Comparison of ENCODE assay signal across 36 mouse cellular contexts in genomic region chr16:25846611-25847010, GRCm38 (mm10).
"Had no signal": no experiment of that assay in that cellular context is flagged by ENCODE, and none has a peak within 500 bp of the region (broad histone marks: within the 10 kb centered on the region; RNA-seq: fewer than 3 reads in every experiment).

No protein-coding gene starts in this region.

- H3K36me3 ChIP-seq: heart, embryonic 10.5 days; heart, embryonic 12.5 days; heart, embryonic 13.5 days; heart, embryonic 15.5 days; hindbrain, embryonic 10.5 days; hindbrain, embryonic 12.5 days; hindbrain, embryonic 13.5 days; hindbrain, embryonic 15.5 days; intestine, embryonic 15.5 days; kidney, embryonic 15.5 days had no signal

- H3K9me3 ChIP-seq: heart, embryonic 10.5 days; heart, embryonic 12.5 days; heart, embryonic 13.5 days; heart, embryonic 15.5 days; hindbrain, embryonic 10.5 days; hindbrain, embryonic 12.5 days; hindbrain, embryonic 13.5 days; hindbrain, embryonic 15.5 days; intestine, embryonic 15.5 days; kidney, embryonic 15.5 days had no signal

- H3K4me1 ChIP-seq: heart, embryonic 10.5 days; heart, embryonic 12.5 days; heart, embryonic 13.5 days; heart, embryonic 15.5 days; hindbrain, embryonic 10.5 days; hindbrain, embryonic 12.5 days; hindbrain, embryonic 13.5 days; hindbrain, embryonic 15.5 days; intestine, embryonic 15.5 days; kidney, embryonic 15.5 days had no signal

- H3K9ac ChIP-seq: heart, embryonic 12.5 days; heart, embryonic 13.5 days; heart, embryonic 15.5 days; hindbrain, embryonic 12.5 days; hindbrain, embryonic 13.5 days; hindbrain, embryonic 14.5 days; hindbrain, embryonic 15.5 days; intestine, embryonic 15.5 days; kidney, embryonic 15.5 days had no signal

- H3K27me3 ChIP-seq: heart, embryonic 12.5 days; heart, embryonic 13.5 days; heart, embryonic 15.5 days; hindbrain, embryonic 12.5 days; hindbrain, embryonic 13.5 days; hindbrain, embryonic 15.5 days; intestine, embryonic 15.5 days; kidney, embryonic 15.5 days had no signal

- H3K4me2 ChIP-seq: heart, embryonic 11.5 days; heart, embryonic 12.5 days; heart, embryonic 13.5 days; heart, embryonic 15.5 days; hindbrain, embryonic 12.5 days; hindbrain, embryonic 13.5 days; hindbrain, embryonic 14.5 days; hindbrain, embryonic 15.5 days; intestine, embryonic 15.5 days; kidney, embryonic 15.5 days had no signal

- H3K4me3 ChIP-seq: heart, embryonic 10.5 days; heart, embryonic 12.5 days; heart, embryonic 13.5 days; heart, embryonic 15.5 days; hindbrain, embryonic 10.5 days; hindbrain, embryonic 12.5 days; hindbrain, embryonic 13.5 days; hindbrain, embryonic 15.5 days; intestine, embryonic 15.5 days; kidney, embryonic 15.5 days; layer of hippocampus, adult 2 months; left cerebral cortex, adult 2 months had no signal

- DNase-seq: heart, postnatal 10 days; heart, postnatal 14 days; heart, postnatal 36 days; heart, postnatal 4 days; kidney, adult 11 months; kidney, adult 18-20 months; kidney, adult 2 months; kidney, adult 8-10 months; kidney, adult 9 months; kidney, postnatal 10 days; kidney, postnatal 14 days; kidney, postnatal 25 days; kidney, postnatal 36 days; kidney, postnatal 4 days; layer of hippocampus, adult 9-11 months; layer of hippocampus, postnatal 36 days had no signal

- H3K27ac ChIP-seq: heart, embryonic 10.5 days; heart, embryonic 13.5 days; heart, embryonic 15.5 days; hindbrain, embryonic 10.5 days; hindbrain, embryonic 12.5 days; hindbrain, embryonic 13.5 days; hindbrain, embryonic 14.5 days; hindbrain, embryonic 15.5 days; hindbrain, postnatal 0 days; intestine, embryonic 15.5 days; kidney, embryonic 15.5 days; kidney, postnatal 0 days; layer of hippocampus, adult 2 months; left cerebral cortex, adult 2 months had no signal

- ATAC-seq: hindbrain, embryonic 16.5 days; hindbrain, postnatal 0 days; inflammation-experienced regulatory T-cells, adult 6 months; intestine, embryonic 15.5 days; intestine, embryonic 16.5 days; intestine, postnatal 0 days had no signal
